Mouse (Mus musculus): Measurements from ENCODE around the gene Fezf1. TPM values are rescaled to one million over a fixed set of nuclear protein-coding genes. Genes with fewer than 3 reads are reported as not detected.

The Fezf1 gene
- polyA plus RNA-seq (2014; fragmentation: Nextera tagmentation; extraction: Ambion mirVana) = not detected in 2 replicates

- Histone ChIP-seq H3K36me3 (ENCODE audit: control insufficient read depth, insufficient read depth, low read length) (no peaks in the 10 kb centered on the region), H3K9me3 (ENCODE audit: control insufficient read depth, low read length) (no peaks in the 10 kb centered on the region), H3K4me1 (ENCODE audit: control insufficient read depth, insufficient read depth, low read length) (0 out of 2 replicates have a peak, but pooled peaks cover 3% of the 10 kb centered on the region), H3K27me3 (ENCODE audit: control insufficient read depth, insufficient read depth, low read length) (peaks cover 92% of the 10 kb centered on the region), H3K9ac (replicated peaks; ENCODE audit: low read length) (no peak within 1 kb of the TSS), H3K27ac (replicated peaks; ENCODE audit: low read depth, low read length) (no peak within 1 kb of the TSS), H3K4me2 (ENCODE audit: low read length) (peak within 1 kb of the TSS; percentile 51), H3K4me3 (replicated peaks; ENCODE audit: low read depth, low read length) (peak within 1 kb of the TSS; percentile 26)
- DNase-seq (no peak), ATAC-seq (ENCODE audit: low FRiP score, low TSS enrichment) (no peak)
- WGBS = under 1% methylated on average over 31 of the region's 31 CpGs
These were observed at the start of gene Fezf1 for GRCm38 (mm10) chr6:23248313-23249052. Gene Fezf1, minus strand, starts transcription at chr6:23248362.

DNA sequence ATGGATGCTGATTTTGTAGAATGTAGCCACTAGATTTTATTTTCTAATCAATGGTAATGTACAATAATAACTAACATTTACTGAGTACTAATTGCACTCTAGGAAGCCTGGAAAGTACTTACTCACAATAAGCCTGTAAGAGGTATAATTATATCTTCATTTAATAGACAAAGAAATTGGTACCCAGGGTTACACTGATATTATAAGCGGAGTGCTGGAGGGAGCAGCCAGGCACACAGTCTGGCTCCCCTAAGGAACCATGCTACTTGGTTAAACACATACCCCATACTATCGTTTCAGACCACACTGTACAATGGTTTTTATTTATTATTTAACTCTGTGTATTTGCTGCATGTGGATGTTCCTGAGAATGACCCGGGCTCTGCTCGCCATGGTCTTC lies 46.5 kb upstream of the Fezf1 start:
- DNase-seq (no peak), ATAC-seq (ENCODE audit: low FRiP score, low TSS enrichment) (no peak)
- no peak overlapping the region for H3K4me3 ChIP-seq (replicated peaks; ENCODE audit: low read depth, low read length)
- no peaks in the 10 kb centered on the region for H3K9me3 ChIP-seq (ENCODE audit: control insufficient read depth, low read length)
- WGBS = 90% methylated on average over 4 of the region's 4 CpGs
- no peak overlapping the region for H3K4me2 ChIP-seq (ENCODE audit: low read length)
- H3K27me3 ChIP-seq (ENCODE audit: control insufficient read depth, insufficient read depth, low read length) = no peaks in the 10 kb centered on the region
- H3K9ac ChIP-seq (replicated peaks; ENCODE audit: low read length) = no peak overlapping the region
- H3K27ac ChIP-seq (replicated peaks; ENCODE audit: low read depth, low read length) = no peak overlapping the region
- H3K36me3 ChIP-seq (ENCODE audit: control insufficient read depth, insufficient read depth, low read length) = no peaks in the 10 kb centered on the region
- no peaks in the 10 kb centered on the region for H3K4me1 ChIP-seq (ENCODE audit: control insufficient read depth, insufficient read depth, low read length)

DNA sequence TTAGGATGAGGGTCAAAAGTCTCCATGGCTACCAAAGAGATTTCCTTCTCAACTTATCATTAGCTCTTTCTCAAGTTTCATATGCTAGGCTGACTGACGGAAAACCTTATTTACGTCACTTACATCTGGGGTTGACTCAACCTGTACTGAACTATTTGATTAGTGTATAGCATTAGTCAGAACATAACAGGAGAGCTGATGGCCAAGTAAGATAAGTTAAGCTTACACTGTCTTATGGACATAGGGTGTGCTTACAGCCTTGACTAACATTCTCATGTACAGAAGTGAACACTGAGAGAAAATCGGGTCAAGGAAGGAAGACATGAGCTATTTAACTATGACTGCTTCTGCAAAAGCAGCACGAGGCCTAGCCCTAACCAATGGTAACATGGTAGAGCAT lies 40.6 kb upstream of the Fezf1 start:
- Histone ChIP-seq H3K36me3 (ENCODE audit: control insufficient read depth, insufficient read depth, low read length) (no peaks in the 10 kb centered on the region), H3K4me1 (ENCODE audit: control insufficient read depth, insufficient read depth, low read length) (no peaks in the 10 kb centered on the region), H3K27ac (replicated peaks; ENCODE audit: low read depth, low read length) (no peak overlapping the region), H3K4me2 (ENCODE audit: low read length) (no peak overlapping the region), H3K27me3 (ENCODE audit: control insufficient read depth, insufficient read depth, low read length) (peaks cover 18% of the 10 kb centered on the region), H3K4me3 (replicated peaks; ENCODE audit: low read depth, low read length) (no peak overlapping the region), H3K9me3 (ENCODE audit: control insufficient read depth, low read length) (no peaks in the 10 kb centered on the region), H3K9ac (replicated peaks; ENCODE audit: low read length) (no peak overlapping the region)
- 89% methylated on average over 4 of the region's 4 CpGs for WGBS
- DNase-seq (no peak), ATAC-seq (ENCODE audit: low FRiP score, low TSS enrichment) (no peak)

DNA sequence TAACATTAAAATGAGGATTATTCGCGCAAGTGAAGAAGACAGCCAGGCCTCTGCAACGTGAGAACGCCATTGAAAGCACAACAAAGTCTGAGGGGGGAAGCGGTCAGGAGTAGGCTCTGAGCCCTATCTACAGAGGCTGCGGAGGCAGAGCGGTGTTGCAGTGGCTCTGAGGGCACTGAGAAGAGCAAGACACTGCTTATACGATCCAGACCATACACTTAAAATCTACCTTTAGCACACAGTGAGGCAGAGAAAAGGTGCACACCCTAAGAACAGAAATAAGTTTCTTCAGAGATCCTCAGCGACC lies 33.3 kb upstream of the Fezf1 start:
- no peak for DNase-seq
- Histone ChIP-seq H3K27me3 (ENCODE audit: control insufficient read depth, insufficient read depth, low read length) (peaks cover 77% of the 10 kb centered on the region), H3K4me3 (replicated peaks; ENCODE audit: low read depth, low read length) (no peak overlapping the region), H3K9me3 (ENCODE audit: control insufficient read depth, low read length) (peaks cover 6% of the 10 kb centered on the region; the same call in 1 of the 2 replicates), H3K9ac (replicated peaks; ENCODE audit: low read length) (no peak overlapping the region), H3K36me3 (ENCODE audit: control insufficient read depth, insufficient read depth, low read length) (no peaks in the 10 kb centered on the region), H3K4me2 (ENCODE audit: low read length) (no peak overlapping the region), H3K4me1 (ENCODE audit: control insufficient read depth, insufficient read depth, low read length) (no peaks in the 10 kb centered on the region), H3K27ac (replicated peaks; ENCODE audit: low read depth, low read length) (no peak overlapping the region)
- 44% methylated on average over 9 of the region's 9 CpGs for WGBS
- no peak for ATAC-seq (ENCODE audit: low FRiP score, low TSS enrichment)

DNA sequence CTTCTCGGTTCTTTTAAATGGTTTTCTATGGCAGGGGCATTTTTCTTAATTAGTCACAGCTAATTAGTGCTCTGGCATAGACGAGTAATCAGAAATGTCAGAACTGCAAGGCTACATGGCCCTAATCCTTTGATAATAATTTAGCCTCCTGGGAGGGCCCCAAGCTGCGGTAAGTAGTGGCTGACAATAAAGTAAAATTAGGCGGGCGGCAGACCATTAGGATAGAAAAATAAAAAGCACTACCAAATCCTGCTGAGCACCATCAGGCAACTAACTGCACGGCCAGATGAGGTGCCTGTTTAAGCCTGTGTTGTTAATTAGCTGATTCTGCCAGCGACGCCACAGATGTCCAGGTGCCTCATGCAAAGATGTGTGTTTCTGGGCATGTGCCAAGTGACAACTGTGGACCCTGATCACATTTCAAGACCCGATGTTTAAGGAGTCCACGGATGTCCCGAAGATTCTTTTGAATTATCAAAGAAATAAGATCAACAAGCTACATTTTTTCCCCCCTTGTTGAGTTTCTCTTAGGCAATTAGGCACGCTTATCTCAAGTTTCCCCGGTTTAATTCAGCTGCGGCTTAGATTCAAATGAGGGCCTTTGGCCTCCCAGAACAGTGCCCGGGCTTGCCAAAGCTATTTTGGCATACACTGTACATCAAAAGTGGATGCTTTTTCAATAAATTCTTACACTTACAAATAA lies 32.8 kb upstream of the Fezf1 start:
- H3K27ac ChIP-seq (replicated peaks; ENCODE audit: low read depth, low read length) = no peak overlapping the region
- no peak overlapping the region for H3K4me3 ChIP-seq (replicated peaks; ENCODE audit: low read depth, low read length)
- peaks cover 82% of the 10 kb centered on the region for H3K27me3 ChIP-seq (ENCODE audit: control insufficient read depth, insufficient read depth, low read length)
- no peak overlapping the region for H3K4me2 ChIP-seq (ENCODE audit: low read length)
- H3K36me3 ChIP-seq (ENCODE audit: control insufficient read depth, insufficient read depth, low read length) = no peaks in the 10 kb centered on the region
- H3K9me3 ChIP-seq (ENCODE audit: control insufficient read depth, low read length) = peaks cover 6% of the 10 kb centered on the region; the same call in 1 of the 2 replicates
- ATAC-seq (ENCODE audit: low FRiP score, low TSS enrichment) (peak; percentile 67), DNase-seq (peak; percentile 57)
- WGBS = 15% methylated on average over 15 of the region's 15 CpGs
- H3K4me1 ChIP-seq (ENCODE audit: control insufficient read depth, insufficient read depth, low read length) = no peaks in the 10 kb centered on the region
- no peak overlapping the region for H3K9ac ChIP-seq (replicated peaks; ENCODE audit: low read length)

DNA sequence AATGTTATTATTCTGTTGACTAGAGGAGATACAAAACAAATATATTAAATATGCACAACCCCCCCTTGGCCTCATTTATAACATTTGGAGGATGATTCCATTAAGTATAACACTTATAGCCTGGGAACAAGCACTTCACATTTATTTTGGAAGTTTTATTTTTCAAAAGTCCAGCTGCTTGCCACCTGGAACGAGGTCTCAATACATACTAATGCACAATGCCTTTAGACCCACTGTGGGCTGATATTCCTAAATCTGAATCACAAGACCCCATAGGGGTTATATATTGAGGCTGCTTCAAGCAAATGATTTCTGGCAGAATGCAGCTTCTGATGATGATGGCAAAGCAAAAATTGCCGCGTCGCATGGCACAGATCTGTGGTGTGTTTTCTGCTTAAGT lies 25.3 kb upstream of the Fezf1 start:
- Histone ChIP-seq H3K4me3 (replicated peaks; ENCODE audit: low read depth, low read length) (no peak overlapping the region), H3K4me1 (ENCODE audit: control insufficient read depth, insufficient read depth, low read length) (peaks cover 9% of the 10 kb centered on the region; the same call in 1 of the 2 replicates), H3K4me2 (ENCODE audit: low read length) (no peak overlapping the region), H3K36me3 (ENCODE audit: control insufficient read depth, insufficient read depth, low read length) (no peaks in the 10 kb centered on the region), H3K27me3 (ENCODE audit: control insufficient read depth, insufficient read depth, low read length) (peaks cover 93% of the 10 kb centered on the region), H3K9me3 (ENCODE audit: control insufficient read depth, low read length) (no peaks in the 10 kb centered on the region), H3K9ac (replicated peaks; ENCODE audit: low read length) (no peak overlapping the region), H3K27ac (replicated peaks; ENCODE audit: low read depth, low read length) (no peak overlapping the region)
- no peak for DNase-seq
- 26% methylated on average over 4 of the region's 4 CpGs for WGBS
- ATAC-seq (ENCODE audit: low FRiP score, low TSS enrichment) = no peak

DNA sequence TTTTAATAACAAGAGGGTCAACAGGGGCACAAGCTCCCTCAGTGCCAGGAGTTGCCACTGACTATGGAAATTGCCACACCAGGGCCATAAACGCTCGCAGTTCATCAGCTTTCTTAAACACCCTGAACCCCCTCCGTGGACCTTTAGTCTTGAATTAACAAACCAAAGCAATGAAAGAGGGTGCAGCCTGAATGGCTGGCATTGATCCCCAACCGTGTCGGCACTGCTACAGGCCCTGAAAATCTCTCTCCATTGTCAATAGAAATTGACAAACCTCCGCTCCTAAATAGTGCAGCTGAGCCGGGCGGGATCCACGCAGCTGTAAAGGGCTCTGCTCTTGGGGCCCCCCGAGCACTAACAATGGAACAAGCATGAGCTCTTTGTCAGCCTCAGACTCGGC lies 24.8 kb upstream of the Fezf1 start:
- H3K27ac ChIP-seq (replicated peaks; ENCODE audit: low read depth, low read length) = no peak overlapping the region
- no peaks in the 10 kb centered on the region for H3K36me3 ChIP-seq (ENCODE audit: control insufficient read depth, insufficient read depth, low read length)
- no peak overlapping the region for H3K4me2 ChIP-seq (ENCODE audit: low read length)
- no peak overlapping the region for H3K9ac ChIP-seq (replicated peaks; ENCODE audit: low read length)
- no peaks in the 10 kb centered on the region for H3K9me3 ChIP-seq (ENCODE audit: control insufficient read depth, low read length)
- DNase-seq (peak; percentile 65), ATAC-seq (ENCODE audit: low FRiP score, low TSS enrichment) (peak; percentile 84; the same call in 1 of the 2 replicates)
- no peak overlapping the region for H3K4me3 ChIP-seq (replicated peaks; ENCODE audit: low read depth, low read length)
- peaks cover 9% of the 10 kb centered on the region; the same call in 1 of the 2 replicates for H3K4me1 ChIP-seq (ENCODE audit: control insufficient read depth, insufficient read depth, low read length)
- under 1% methylated on average over 11 of the region's 11 CpGs for WGBS
- H3K27me3 ChIP-seq (ENCODE audit: control insufficient read depth, insufficient read depth, low read length) = peaks cover 93% of the 10 kb centered on the region

DNA sequence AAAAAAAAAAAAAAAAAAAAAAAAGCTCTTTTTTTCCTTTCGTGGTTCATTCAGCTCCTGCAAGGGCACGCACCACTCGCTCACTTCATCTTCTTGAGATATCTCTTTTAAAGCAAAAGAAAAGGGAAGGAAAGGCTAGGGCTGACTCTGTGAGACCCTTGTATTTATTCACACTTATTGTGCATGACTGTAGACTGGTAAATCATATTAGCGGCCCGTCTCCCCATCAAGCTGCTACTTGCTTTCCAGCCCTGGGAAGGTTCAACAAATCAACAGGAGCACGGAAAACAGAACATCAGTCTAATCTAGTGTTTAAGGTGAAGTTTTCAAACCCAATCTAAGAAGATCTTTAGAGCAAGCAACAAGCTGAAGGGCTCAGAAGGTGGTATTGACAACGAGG lies 24.4 kb upstream of the Fezf1 start:
- no peak overlapping the region for H3K27ac ChIP-seq (replicated peaks; ENCODE audit: low read depth, low read length)
- H3K4me2 ChIP-seq (ENCODE audit: low read length) = no peak overlapping the region
- H3K4me1 ChIP-seq (ENCODE audit: control insufficient read depth, insufficient read depth, low read length) = peaks cover 9% of the 10 kb centered on the region; the same call in 1 of the 2 replicates
- peaks cover 93% of the 10 kb centered on the region for H3K27me3 ChIP-seq (ENCODE audit: control insufficient read depth, insufficient read depth, low read length)
- H3K9me3 ChIP-seq (ENCODE audit: control insufficient read depth, low read length) = no peaks in the 10 kb centered on the region
- 1% methylated on average over 7 of the region's 7 CpGs for WGBS
- H3K9ac ChIP-seq (replicated peaks; ENCODE audit: low read length) = no peak overlapping the region
- no peak for ATAC-seq (ENCODE audit: low FRiP score, low TSS enrichment)
- no peaks in the 10 kb centered on the region for H3K36me3 ChIP-seq (ENCODE audit: control insufficient read depth, insufficient read depth, low read length)
- no peak overlapping the region for H3K4me3 ChIP-seq (replicated peaks; ENCODE audit: low read depth, low read length)
- no peak for DNase-seq

GRCm38 (mm10) chr6:23260738-23261050 lies 12.5 kb upstream of the Fezf1 start:
- Histone ChIP-seq H3K4me3 (replicated peaks; ENCODE audit: low read depth, low read length) (no peak overlapping the region), H3K4me2 (ENCODE audit: low read length) (peak overlapping the region; percentile 22; the same call in 1 of the 2 replicates)
- DNase-seq = no peak

More at GRCm38 (mm10) chr6:23260738-23261050, 12.5 kb upstream of the Fezf1 start:
- Histone ChIP-seq H3K9me3 (ENCODE audit: control insufficient read depth, low read length) (no peaks in the 10 kb centered on the region), H3K36me3 (ENCODE audit: control insufficient read depth, insufficient read depth, low read length) (no peaks in the 10 kb centered on the region), H3K4me1 (ENCODE audit: control insufficient read depth, insufficient read depth, low read length) (0 out of 2 replicates have a peak, but pooled peaks cover 4% of the 10 kb centered on the region), H3K9ac (replicated peaks; ENCODE audit: low read length) (no peak overlapping the region), H3K27me3 (ENCODE audit: control insufficient read depth, insufficient read depth, low read length) (peaks cover 91% of the 10 kb centered on the region), H3K27ac (replicated peaks; ENCODE audit: low read depth, low read length) (no peak overlapping the region)
- WGBS = 2% methylated on average over 9 of the region's 9 CpGs
- ATAC-seq (ENCODE audit: low FRiP score, low TSS enrichment) = no peak

Data from midbrain, embryonic 14.5 days (tissue).